Mouse (Mus musculus): ENCODE data around the gene Fsip1.

DNA sequence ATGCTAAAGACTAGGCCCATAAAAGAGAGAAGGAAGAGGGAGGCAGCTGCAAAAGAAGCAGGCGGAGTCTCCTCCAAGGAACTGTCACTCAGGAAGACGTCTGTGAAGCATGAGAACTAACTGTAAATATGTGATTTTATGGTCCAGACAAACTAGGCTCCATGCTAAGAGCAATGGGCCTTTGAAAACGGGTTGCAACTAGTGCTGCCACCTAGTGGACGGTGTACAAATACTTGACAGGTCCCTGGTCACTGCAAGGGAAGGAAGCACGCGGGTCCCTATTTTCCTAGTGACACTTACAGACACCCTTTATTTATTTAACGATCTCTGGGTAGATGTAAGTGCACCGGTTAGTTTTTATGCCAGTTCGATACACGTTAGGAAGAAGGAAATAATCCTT is 10.9 kb downstream of the Fsip1 start:
- peak; percentile 62; the same call in 1 of the 2 replicates for TF ChIP-seq CTCF (IDR thresholded peaks at IDR 0.05; ENCODE audit: control insufficient read depth, insufficient read depth, insufficient replicate concordance, low read depth, low read length)
- TF ChIP-seq POLR2A (IDR thresholded peaks at IDR 0.05; ENCODE audit: control insufficient read depth, low read depth, low read length): no peak

Data from testis, adult 2 months (tissue).